Mouse (Mus musculus): ENCODE measurements around the gene Trim16. TPM values are rescaled to one million over a fixed set of nuclear protein-coding genes. Genes with fewer than 3 reads are reported as not detected.

The Trim16 gene
- polyA plus RNA-seq, 1 experiment from 2014 or later: 0.83 TPM

DNA sequence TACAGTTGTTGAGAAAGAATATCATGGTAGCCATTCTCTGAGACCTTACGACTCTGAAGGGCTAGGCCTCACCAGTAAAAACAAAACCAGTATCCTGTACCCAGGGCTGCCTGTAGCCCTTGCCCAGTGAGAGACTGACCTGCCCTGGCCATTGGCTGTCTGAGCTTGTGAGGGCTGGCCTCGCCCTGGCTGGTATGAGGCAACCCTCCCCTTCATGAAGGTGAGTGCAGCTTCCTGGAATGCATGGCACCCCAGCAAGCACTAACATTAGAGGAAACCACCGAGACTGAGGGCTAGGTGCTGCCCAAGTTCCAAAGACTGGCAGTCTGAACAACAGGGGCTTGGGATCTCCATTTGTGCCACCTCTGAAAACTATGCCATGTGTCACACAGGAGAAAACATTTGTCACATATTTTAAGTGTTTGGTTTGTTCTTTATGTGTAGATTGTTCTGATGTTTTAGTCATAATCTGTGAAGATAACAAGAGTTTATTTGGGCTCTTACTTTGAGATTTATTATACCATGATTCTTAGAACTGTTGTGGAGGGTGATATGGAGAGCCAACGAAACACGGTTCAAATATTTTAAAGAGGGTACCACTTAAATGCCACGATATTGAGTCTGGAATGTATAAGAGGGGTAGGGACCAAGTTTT lies 5.9 kb upstream of the Trim16 start:
- H3K4me1 ChIP-seq (ENCODE audit: control insufficient read depth, low read depth, low read length): no peaks in the 10 kb centered on the region
- H3K36me3 ChIP-seq (ENCODE audit: control insufficient read depth, insufficient read depth): no peaks in the 10 kb centered on the region
- no peak overlapping the region for H3K4me3 ChIP-seq (ENCODE audit: low read depth, low read length)
- H3K27ac ChIP-seq (ENCODE audit: low read length): no peak overlapping the region
- WGBS (ENCODE audit: insufficient replicate concordance): 53% methylated on average over 6 of the region's 6 CpGs
- no peak overlapping the region for H3K9ac ChIP-seq (ENCODE audit: low read depth, low read length)
- no peak overlapping the region for H3K4me2 ChIP-seq (ENCODE audit: low read depth, low read length)
- no peaks in the 10 kb centered on the region for H3K27me3 ChIP-seq (ENCODE audit: control insufficient read depth, insufficient read depth, low read depth, low read length)
- H3K9me3 ChIP-seq (replicated peaks; ENCODE audit: control insufficient read depth, low read length): no peaks in the 10 kb centered on the region
- no peak for ATAC-seq (ENCODE audit: low read depth)

DNA sequence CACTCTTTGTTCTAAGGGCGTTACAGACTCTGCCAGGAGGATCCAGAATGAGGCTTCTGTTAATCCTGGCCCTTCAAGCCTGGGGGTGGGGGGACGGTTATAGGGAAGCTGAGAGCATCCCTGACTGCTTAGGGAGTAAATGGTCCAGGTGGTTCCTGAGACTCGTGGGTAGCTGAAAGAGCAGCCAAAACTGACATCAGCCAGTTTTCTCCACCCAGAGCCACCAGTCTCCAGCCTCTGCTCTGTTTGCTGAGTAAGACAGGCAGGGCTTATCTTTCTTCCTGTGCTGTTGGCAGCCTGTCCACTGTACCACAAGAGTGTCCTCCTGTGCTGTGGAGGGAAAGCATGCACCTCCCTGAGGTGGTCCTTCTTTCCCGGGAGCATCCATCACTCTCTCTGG lies 5.4 kb upstream of the Trim16 start:
- Histone ChIP-seq H3K9ac (ENCODE audit: low read depth, low read length) (no peak overlapping the region), H3K4me2 (ENCODE audit: low read depth, low read length) (no peak overlapping the region), H3K9me3 (replicated peaks; ENCODE audit: control insufficient read depth, low read length) (no peaks in the 10 kb centered on the region), H3K27me3 (ENCODE audit: control insufficient read depth, insufficient read depth, low read depth, low read length) (no peaks in the 10 kb centered on the region), H3K27ac (ENCODE audit: low read length) (no peak overlapping the region), H3K4me1 (ENCODE audit: control insufficient read depth, low read depth, low read length) (no peaks in the 10 kb centered on the region; the same call in 1 of the 2 replicates), H3K36me3 (ENCODE audit: control insufficient read depth, insufficient read depth) (no peaks in the 10 kb centered on the region), H3K4me3 (ENCODE audit: low read depth, low read length) (no peak overlapping the region)
- WGBS (ENCODE audit: insufficient replicate concordance): 29% methylated on average over 4 of the region's 4 CpGs
- no peak for ATAC-seq (ENCODE audit: low read depth)

DNA sequence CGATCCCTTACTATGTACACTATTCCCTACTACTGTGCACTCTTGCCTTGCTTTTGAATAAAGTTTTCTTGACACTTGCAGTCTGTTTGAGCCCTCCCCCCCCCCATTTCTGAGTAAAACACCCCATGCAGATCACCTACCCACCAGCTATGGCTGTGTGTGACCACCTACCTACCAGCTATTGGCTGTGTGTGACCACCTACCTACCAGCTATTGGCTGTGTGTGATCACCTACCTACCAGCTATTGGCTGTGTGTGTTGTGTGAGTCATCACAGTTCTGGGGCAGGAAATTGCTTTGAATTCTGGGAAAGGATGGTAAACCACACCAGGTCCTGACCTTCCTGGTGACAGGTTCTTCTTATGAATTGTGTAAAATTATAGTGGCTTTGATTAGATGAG lies 4.6 kb upstream of the Trim16 start:
- no peak for ATAC-seq (ENCODE audit: low read depth)
- Histone ChIP-seq H3K27me3 (ENCODE audit: control insufficient read depth, insufficient read depth, low read depth, low read length) (no peaks in the 10 kb centered on the region), H3K27ac (ENCODE audit: low read length) (no peak overlapping the region), H3K9ac (ENCODE audit: low read depth, low read length) (no peak overlapping the region), H3K4me3 (ENCODE audit: low read depth, low read length) (no peak overlapping the region), H3K36me3 (ENCODE audit: control insufficient read depth, insufficient read depth) (no peaks in the 10 kb centered on the region), H3K9me3 (replicated peaks; ENCODE audit: control insufficient read depth, low read length) (no peaks in the 10 kb centered on the region), H3K4me2 (ENCODE audit: low read depth, low read length) (no peak overlapping the region), H3K4me1 (ENCODE audit: control insufficient read depth, low read depth, low read length) (peaks cover 1% of the 10 kb centered on the region; the same call in 1 of the 2 replicates)
- 65% methylated on average over 1 of the region's 1 CpGs for WGBS (ENCODE audit: insufficient replicate concordance)

DNA sequence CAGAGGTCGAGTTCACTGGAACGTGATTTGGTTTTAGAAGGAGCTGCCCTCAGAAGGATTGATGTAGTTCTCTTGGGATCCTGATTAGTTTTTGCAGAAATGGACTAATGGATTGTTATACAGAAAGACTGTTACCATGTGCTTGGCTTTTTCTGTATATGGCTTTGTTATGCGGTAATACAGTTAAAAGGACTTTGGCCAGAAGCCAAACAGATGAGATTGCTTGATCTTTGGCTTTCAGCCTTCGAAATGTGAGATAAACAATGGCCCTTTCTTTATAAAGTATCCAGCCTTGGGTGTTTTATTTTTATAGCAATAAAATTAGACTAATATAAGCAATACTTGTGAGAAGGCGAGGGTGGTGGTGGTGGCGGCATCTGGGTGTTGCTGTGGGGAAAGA lies 3.4 kb upstream of the Trim16 start:
- H3K36me3 ChIP-seq (ENCODE audit: control insufficient read depth, insufficient read depth): no peaks in the 10 kb centered on the region
- H3K4me2 ChIP-seq (ENCODE audit: low read depth, low read length): no peak overlapping the region
- H3K4me3 ChIP-seq (ENCODE audit: low read depth, low read length): no peak overlapping the region
- H3K4me1 ChIP-seq (ENCODE audit: control insufficient read depth, low read depth, low read length): peaks cover 6% of the 10 kb centered on the region
- H3K27me3 ChIP-seq (ENCODE audit: control insufficient read depth, insufficient read depth, low read depth, low read length): no peaks in the 10 kb centered on the region
- ATAC-seq (ENCODE audit: low read depth): no peak
- 56% methylated on average over 6 of the region's 6 CpGs for WGBS (ENCODE audit: insufficient replicate concordance)
- H3K9ac ChIP-seq (ENCODE audit: low read depth, low read length): no peak overlapping the region
- no peaks in the 10 kb centered on the region for H3K9me3 ChIP-seq (replicated peaks; ENCODE audit: control insufficient read depth, low read length)
- H3K27ac ChIP-seq (ENCODE audit: low read length): no peak overlapping the region

DNA sequence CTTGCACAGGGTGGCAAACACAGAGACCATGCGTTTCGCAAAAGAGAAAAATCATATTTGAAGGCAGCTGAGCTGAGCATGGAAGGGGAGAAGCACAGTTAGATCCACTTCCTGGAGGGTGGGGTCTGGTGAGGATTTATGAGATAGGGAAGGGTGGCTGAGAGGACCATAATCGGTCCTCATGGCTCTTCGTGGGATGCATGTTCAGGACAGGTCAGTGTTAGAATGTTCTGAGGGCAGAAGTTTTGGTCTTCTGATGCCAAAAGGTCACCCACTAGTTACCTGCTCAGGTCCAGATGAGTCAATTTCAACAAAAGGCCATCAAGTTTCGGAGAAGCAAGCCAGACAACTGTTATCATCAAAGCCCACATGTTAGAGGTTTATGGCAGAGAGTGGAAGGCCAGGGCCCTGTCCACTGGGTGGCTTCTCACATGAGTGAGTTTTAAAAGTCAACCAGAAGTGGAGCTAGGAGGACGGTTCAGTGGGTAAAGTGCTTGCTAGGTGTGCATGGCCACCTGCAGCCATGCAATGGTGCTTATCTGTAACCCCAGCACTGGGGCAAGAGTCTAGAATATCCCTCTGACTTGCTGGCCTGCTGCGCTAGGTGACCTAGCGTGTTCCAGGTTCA lies 858 bp upstream of the Trim16 start:
- Histone ChIP-seq H3K4me3 (ENCODE audit: low read depth, low read length) (no peak overlapping the region), H3K36me3 (ENCODE audit: control insufficient read depth, insufficient read depth) (no peaks in the 10 kb centered on the region), H3K4me1 (ENCODE audit: control insufficient read depth, low read depth, low read length) (peaks cover 6% of the 10 kb centered on the region), H3K9ac (ENCODE audit: low read depth, low read length) (no peak overlapping the region), H3K4me2 (ENCODE audit: low read depth, low read length) (no peak overlapping the region), H3K9me3 (replicated peaks; ENCODE audit: control insufficient read depth, low read length) (no peaks in the 10 kb centered on the region), H3K27ac (ENCODE audit: low read length) (no peak overlapping the region), H3K27me3 (ENCODE audit: control insufficient read depth, insufficient read depth, low read depth, low read length) (no peaks in the 10 kb centered on the region; the same call in 1 of the 2 replicates)
- ATAC-seq (ENCODE audit: low read depth): no peak
- 36% methylated on average over 8 of the region's 8 CpGs for WGBS (ENCODE audit: insufficient replicate concordance)

DNA sequence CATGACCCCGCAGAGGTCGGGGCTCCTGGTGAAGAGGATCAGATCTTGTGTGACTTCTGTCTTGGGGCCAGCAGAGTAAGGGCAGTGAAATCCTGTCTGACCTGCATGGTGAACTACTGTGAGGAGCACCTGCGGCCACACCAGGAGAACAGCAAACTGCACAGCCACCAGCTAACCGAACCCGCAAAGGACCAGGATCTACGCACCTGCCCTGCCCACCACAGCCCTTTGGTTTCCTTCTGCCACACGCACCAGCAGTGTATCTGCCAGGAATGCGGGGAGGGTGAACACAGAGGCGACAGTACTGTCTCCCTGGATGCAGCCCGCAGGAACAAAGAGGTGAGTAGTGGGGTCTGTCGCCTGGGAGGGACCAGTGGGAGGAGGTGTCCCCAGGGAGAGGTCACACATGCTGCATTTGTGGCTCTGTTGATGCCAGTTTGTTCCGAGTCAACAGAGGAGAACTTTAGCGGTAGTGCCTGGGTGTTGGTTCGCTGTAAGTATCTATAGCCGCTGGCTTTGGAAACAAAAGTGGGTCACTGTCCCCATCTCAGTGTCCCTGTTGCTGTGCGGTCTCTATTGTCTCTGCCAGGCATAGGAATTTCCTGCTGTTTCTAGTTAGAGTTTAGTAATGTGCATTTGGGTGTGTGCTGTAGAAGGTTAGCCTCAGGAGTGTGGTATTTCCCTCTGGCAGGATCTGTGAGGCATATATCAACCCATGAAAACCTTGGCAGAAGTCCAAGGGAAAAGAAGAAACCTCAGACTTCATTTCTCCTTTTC lies 818 bp downstream of the Trim16 start:
- 3% methylated on average over 16 of the region's 16 CpGs for WGBS (ENCODE audit: insufficient replicate concordance)
- no peak for ATAC-seq (ENCODE audit: low read depth)
- no peaks in the 10 kb centered on the region; the same call in 1 of the 2 replicates for H3K27me3 ChIP-seq (ENCODE audit: control insufficient read depth, insufficient read depth, low read depth, low read length)
- peak overlapping the region; percentile 46 for H3K4me2 ChIP-seq (ENCODE audit: low read depth, low read length)
- no peak overlapping the region for H3K27ac ChIP-seq (ENCODE audit: low read length)
- peak overlapping the region; percentile 42; the same call in 1 of the 2 replicates for H3K9ac ChIP-seq (ENCODE audit: low read depth, low read length)
- peaks cover 6% of the 10 kb centered on the region for H3K4me1 ChIP-seq (ENCODE audit: control insufficient read depth, low read depth, low read length)
- H3K4me3 ChIP-seq (ENCODE audit: low read depth, low read length): peak overlapping the region; percentile 47
- H3K9me3 ChIP-seq (replicated peaks; ENCODE audit: control insufficient read depth, low read length): no peaks in the 10 kb centered on the region
- no peaks in the 10 kb centered on the region for H3K36me3 ChIP-seq (ENCODE audit: control insufficient read depth, insufficient read depth)

DNA sequence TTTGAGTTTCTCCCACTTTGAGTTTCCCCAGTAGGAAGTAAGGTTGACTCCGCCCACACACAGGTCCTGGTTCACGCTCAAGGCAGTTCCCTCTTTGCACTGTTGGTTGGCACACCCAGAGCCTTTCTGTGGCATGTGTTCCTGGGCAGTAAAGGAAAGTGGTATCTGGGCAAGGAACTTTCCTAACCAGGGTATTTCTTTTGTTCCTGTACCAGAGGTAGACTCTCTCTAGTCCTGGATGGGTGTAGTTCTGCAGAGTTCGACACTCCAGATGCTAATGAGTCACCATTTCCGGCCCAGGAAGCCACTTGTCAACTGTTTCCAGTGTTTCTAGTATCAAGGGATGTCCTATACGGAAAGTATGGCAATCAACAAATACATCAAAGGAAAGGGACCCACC lies 1.9 kb downstream of the Trim16 start:
- Histone ChIP-seq H3K4me1 (ENCODE audit: control insufficient read depth, low read depth, low read length) (peaks cover 6% of the 10 kb centered on the region), H3K4me2 (ENCODE audit: low read depth, low read length) (0 out of 2 replicates have a peak overlapping the region, but pooled peaks have one; percentile 1), H3K27me3 (ENCODE audit: control insufficient read depth, insufficient read depth, low read depth, low read length) (no peaks in the 10 kb centered on the region; the same call in 1 of the 2 replicates), H3K27ac (ENCODE audit: low read length) (no peak overlapping the region), H3K36me3 (ENCODE audit: control insufficient read depth, insufficient read depth) (no peaks in the 10 kb centered on the region), H3K9ac (ENCODE audit: low read depth, low read length) (no peak overlapping the region), H3K9me3 (replicated peaks; ENCODE audit: control insufficient read depth, low read length) (no peaks in the 10 kb centered on the region), H3K4me3 (ENCODE audit: low read depth, low read length) (peak overlapping the region; percentile 3; the same call in 1 of the 2 replicates)
- 27% methylated on average over 5 of the region's 5 CpGs for WGBS (ENCODE audit: insufficient replicate concordance)
- no peak for ATAC-seq (ENCODE audit: low read depth)

DNA sequence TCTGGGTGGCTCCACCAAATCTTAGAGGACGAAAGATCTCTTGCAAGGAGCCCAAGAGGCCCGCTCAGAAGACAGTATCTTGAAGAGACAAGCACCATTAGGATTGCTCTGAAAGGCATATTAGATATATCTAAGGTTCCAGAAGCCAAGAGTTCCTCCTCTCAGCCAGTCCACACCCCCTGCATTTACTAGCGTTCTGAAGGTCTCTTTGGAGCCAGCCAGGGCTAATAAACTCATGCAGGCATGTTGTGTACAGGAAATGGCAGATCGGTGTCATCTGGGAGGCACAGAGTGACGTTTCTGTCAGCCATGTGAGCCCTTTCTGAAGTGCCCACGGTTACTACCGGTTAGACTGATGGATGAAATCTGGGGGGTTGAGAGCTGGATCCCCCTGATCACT lies 4.2 kb downstream of the Trim16 start:
- Histone ChIP-seq H3K36me3 (ENCODE audit: control insufficient read depth, insufficient read depth) (no peaks in the 10 kb centered on the region), H3K9ac (ENCODE audit: low read depth, low read length) (no peak overlapping the region), H3K9me3 (replicated peaks; ENCODE audit: control insufficient read depth, low read length) (no peaks in the 10 kb centered on the region), H3K4me3 (ENCODE audit: low read depth, low read length) (no peak overlapping the region), H3K4me1 (ENCODE audit: control insufficient read depth, low read depth, low read length) (peaks cover 6% of the 10 kb centered on the region), H3K27me3 (ENCODE audit: control insufficient read depth, insufficient read depth, low read depth, low read length) (no peaks in the 10 kb centered on the region; the same call in 1 of the 2 replicates), H3K4me2 (ENCODE audit: low read depth, low read length) (no peak overlapping the region), H3K27ac (ENCODE audit: low read length) (no peak overlapping the region)
- 24% methylated on average over 7 of the region's 7 CpGs for WGBS (ENCODE audit: insufficient replicate concordance)
- no peak for ATAC-seq (ENCODE audit: low read depth)

Data from liver, embryonic 16.5 days (tissue).